Mouse (Mus musculus) MEL (cell line): ENCODE measurements around the gene Yipf1.

Source experiments
- CHD1 ChIP-seq: IDR thresholded peaks from 2 replicates; pipeline ENCODE4 v1.6.1; 2012; ENCODE audit warnings: low read depth, mild to moderate bottlenecking, inconsistent platforms, low read length, improper control_type of control experiment
- CTCF ChIP-seq, 3 experiments: IDR thresholded peaks in 2 of 3; conservative IDR thresholded peaks in 1 of 3; 2 replicates each; pipeline ENCODE4 v1.5.1; 2011 to 2012; ENCODE audit warnings: low read length in 3 of 3, low read depth in 2 of 3, mild to moderate bottlenecking in 2 of 3, improper control_type of control experiment in 1 of 3, inconsistent platforms in 1 of 3, mixed read lengths in 1 of 3, moderate library complexity in 1 of 3; ENCODE audit not compliant: control insufficient read depth in 1 of 3, insufficient read depth in 1 of 3, poor library complexity in 1 of 3, severe bottlenecking in 1 of 3
- EP300 ChIP-seq, 2 experiments: IDR thresholded peaks; 2 replicates each; pipeline ENCODE4 v1.6.1; 2011; ENCODE audit warnings: improper control_type of control experiment in 2 of 2, low read length in 2 of 2, low read depth in 1 of 2, mild to moderate bottlenecking in 1 of 2
- GATA1 ChIP-seq: IDR thresholded peaks from 2 replicates; pipeline ENCODE4 v1.6.1; 2011; ENCODE audit warnings: low read depth, low read length, improper control_type of control experiment
- MYB ChIP-seq: IDR thresholded peaks from 2 replicates; pipeline ENCODE4 v1.6.1; 2011; ENCODE audit warnings: mild to moderate bottlenecking, low read depth, low read length, improper control_type of control experiment
- POLR2AphosphoS2 ChIP-seq: IDR thresholded peaks from 2 replicates; pipeline ENCODE4 v1.6.1; 2011; ENCODE audit warnings: low read length, improper control_type of control experiment
- UBTF ChIP-seq: IDR thresholded peaks from 2 replicates; pipeline ENCODE4 v1.6.1; 2012; ENCODE audit warnings: low read depth, mild to moderate bottlenecking, inconsistent platforms, low read length, improper control_type of control experiment, moderate library complexity, borderline replicate concordance; ENCODE audit not compliant: insufficient read depth
- USF2 ChIP-seq, 2 experiments: IDR thresholded peaks; 2 replicates each; pipeline ENCODE4 v1.6.1; 2011 to 2012; ENCODE audit warnings: improper control_type of control experiment in 2 of 2, low read length in 2 of 2, borderline replicate concordance in 1 of 2, inconsistent platforms in 1 of 2, low read depth in 1 of 2, mild to moderate bottlenecking in 1 of 2; ENCODE audit not compliant: insufficient read depth in 1 of 2
- ZNF384 ChIP-seq: IDR thresholded peaks from 2 replicates; pipeline ENCODE4 v1.6.1; 2012; ENCODE audit warnings: low read depth, mild to moderate bottlenecking, inconsistent platforms, low read length, improper control_type of control experiment

- TF ChIP-seq GATA1 = no peak
- no peak for TF ChIP-seq CHD1
- no peak for TF ChIP-seq UBTF
- no peak for TF ChIP-seq MYB
- TF ChIP-seq POLR2AphosphoS2 = no peak
- no peak for TF ChIP-seq CTCF (IDR thresholded peaks at IDR 0.05 in 2 of 3, conservative IDR thresholded peaks at IDR 0.05 in 1 of 3; ENCODE audit: control insufficient read depth in 1 of 3, insufficient read depth in 1 of 3, low read depth in 2 of 3, low read length in 3 of 3, poor library complexity in 1 of 3, severe bottlenecking in 1 of 3)
- no peak for TF ChIP-seq ZNF384
- no peak for TF ChIP-seq USF2 (IDR thresholded peaks at IDR 0.05; ENCODE audit: borderline replicate concordance in 1 of 2, insufficient read depth in 1 of 2, low read depth in 1 of 2, low read length in 2 of 2)
- TF ChIP-seq EP300 (IDR thresholded peaks at IDR 0.05; ENCODE audit: low read depth in 1 of 2, low read length in 2 of 2) = no peak
These were observed 72.9 kb downstream of the Yipf1 start for GRCm38 (mm10) chr4:107387038-107387437.
